Mouse (Mus musculus) liver, embryonic 15.5 days (tissue): ENCODE results near the gene Kcnk7. TPM values are rescaled to one million over a fixed set of nuclear protein-coding genes. Genes with fewer than 3 reads are reported as not detected.

Source experiments
- ATAC-seq: fragments of 200-750 bp; cut with Nextera tagmentation; 2 replicates; pipeline ENCODE4 v1.8.0; 2017; ENCODE audit warnings: moderate number of reproducible peaks, mild to moderate bottlenecking, moderate library complexity; ENCODE audit not compliant: insufficient read depth
- H3K27ac ChIP-seq: fragments of 300-500 bp; sonication (generic); replicated peaks from 2 replicates; pipeline ENCODE4 v1.5.1; 2015; ENCODE audit warnings: mild to moderate bottlenecking, inconsistent platforms
- H3K27me3 ChIP-seq: fragments of 300-500 bp; sonication (generic); 2 replicates; pipeline ENCODE4 v1.6.1; 2015; ENCODE audit warnings: mild to moderate bottlenecking, inconsistent platforms
- H3K36me3 ChIP-seq: fragments of 300-500 bp; sonication (generic); replicated peaks from 2 replicates; pipeline ENCODE4 v1.6.1; 2015; ENCODE audit warnings: moderate library complexity, mild to moderate bottlenecking, inconsistent platforms
- H3K4me1 ChIP-seq: fragments of 300-500 bp; sonication (generic); replicated peaks from 2 replicates; pipeline ENCODE4 v1.6.1; 2015; ENCODE audit warnings: inconsistent platforms
- H3K4me2 ChIP-seq: fragments of 300-500 bp; sonication (generic); 2 replicates; pipeline ENCODE4 v1.6.1; 2015; ENCODE audit warnings: moderate library complexity, mild to moderate bottlenecking, inconsistent platforms
- H3K4me3 ChIP-seq: fragments of 300-500 bp; sonication (generic); replicated peaks from 2 replicates; pipeline ENCODE4 v1.5.1; 2015; ENCODE audit warnings: mild to moderate bottlenecking, inconsistent platforms
- H3K9ac ChIP-seq: fragments of 300-500 bp; sonication (generic); 2 replicates; pipeline ENCODE4 v1.6.1; 2015; ENCODE audit warnings: moderate library complexity, mild to moderate bottlenecking, inconsistent platforms
- H3K9me3 ChIP-seq: fragments of 300-500 bp; sonication (generic); replicated peaks from 2 replicates; pipeline ENCODE4 v1.6.1; 2016; ENCODE audit warnings: inconsistent platforms
- whole genome bisulfite sequencing: fragments of 180-500 bp; shearing (Covaris S2); methylation state at CpG from one replicate; pipeline ENCODE4 v1.1.7; 2015; ENCODE audit warnings: mixed read lengths; ENCODE audit not compliant: insufficient replicate concordance; 5-methylcytosine and 5-hydroxymethylcytosine counted together
- polyA plus RNA-seq: library from polyadenylated mRNA; unstranded; fragments of >200 nt; fragmentation: Nextera tagmentation; extraction: Ambion mirVana; gene quantifications from 2 replicates; pipeline ENCODE4 v1.2.1, GENCODE M21; 2015

The Kcnk7 gene
- polyA plus RNA-seq, 1 experiment from 2014 or later: 0.28 TPM

- peak overlapping the region; percentile 96 for H3K4me2 ChIP-seq
- peaks cover 33% of the 10 kb centered on the region for H3K36me3 ChIP-seq
- peak overlapping the region; percentile 94 for H3K4me3 ChIP-seq
- H3K9ac ChIP-seq: peak overlapping the region; percentile 98
- ATAC-seq: peak; percentile 52
- 18% methylated on average over 15 of the region's 15 CpGs for WGBS
- H3K27ac ChIP-seq: peak overlapping the region; percentile 98
- peaks cover 86% of the 10 kb centered on the region for H3K4me1 ChIP-seq
- no peaks in the 10 kb centered on the region for H3K27me3 ChIP-seq
- no peaks in the 10 kb centered on the region for H3K9me3 ChIP-seq
Measured at GRCm38 (mm10) chr19:5726961-5727578, 22.9 kb downstream of the Kcnk7 start.

DNA sequence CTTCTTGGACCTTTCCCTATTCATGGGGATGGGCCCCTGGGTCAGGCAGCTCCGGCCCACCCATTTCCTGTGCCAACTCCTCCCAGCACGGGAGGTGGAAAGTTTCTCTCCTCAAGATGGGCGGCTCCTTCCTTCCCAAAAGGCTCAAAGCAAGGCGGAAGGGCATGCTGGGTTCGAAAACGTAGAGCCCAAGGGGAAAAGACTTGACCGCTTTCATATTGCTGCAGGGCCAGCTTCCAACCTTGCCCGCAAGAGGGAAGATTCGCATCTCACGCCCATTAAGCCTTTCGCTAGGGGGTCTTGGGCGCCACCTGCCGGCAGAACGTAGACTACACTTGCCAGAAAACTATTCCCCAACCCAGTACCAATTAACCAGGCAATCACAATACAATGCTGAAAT, 23.5 kb downstream of the Kcnk7 start:
- no peak for ATAC-seq
- 2% methylated on average over 14 of the region's 14 CpGs for whole genome bisulfite sequencing
- Histone ChIP-seq H3K27me3 (no peaks in the 10 kb centered on the region), H3K9me3 (no peaks in the 10 kb centered on the region), H3K4me1 (peaks cover 82% of the 10 kb centered on the region), H3K4me2 (peak overlapping the region; percentile 96), H3K9ac (peak overlapping the region; percentile 97), H3K4me3 (peak overlapping the region; percentile 94), H3K36me3 (peaks cover 27% of the 10 kb centered on the region), H3K27ac (peak overlapping the region; percentile 98)

DNA sequence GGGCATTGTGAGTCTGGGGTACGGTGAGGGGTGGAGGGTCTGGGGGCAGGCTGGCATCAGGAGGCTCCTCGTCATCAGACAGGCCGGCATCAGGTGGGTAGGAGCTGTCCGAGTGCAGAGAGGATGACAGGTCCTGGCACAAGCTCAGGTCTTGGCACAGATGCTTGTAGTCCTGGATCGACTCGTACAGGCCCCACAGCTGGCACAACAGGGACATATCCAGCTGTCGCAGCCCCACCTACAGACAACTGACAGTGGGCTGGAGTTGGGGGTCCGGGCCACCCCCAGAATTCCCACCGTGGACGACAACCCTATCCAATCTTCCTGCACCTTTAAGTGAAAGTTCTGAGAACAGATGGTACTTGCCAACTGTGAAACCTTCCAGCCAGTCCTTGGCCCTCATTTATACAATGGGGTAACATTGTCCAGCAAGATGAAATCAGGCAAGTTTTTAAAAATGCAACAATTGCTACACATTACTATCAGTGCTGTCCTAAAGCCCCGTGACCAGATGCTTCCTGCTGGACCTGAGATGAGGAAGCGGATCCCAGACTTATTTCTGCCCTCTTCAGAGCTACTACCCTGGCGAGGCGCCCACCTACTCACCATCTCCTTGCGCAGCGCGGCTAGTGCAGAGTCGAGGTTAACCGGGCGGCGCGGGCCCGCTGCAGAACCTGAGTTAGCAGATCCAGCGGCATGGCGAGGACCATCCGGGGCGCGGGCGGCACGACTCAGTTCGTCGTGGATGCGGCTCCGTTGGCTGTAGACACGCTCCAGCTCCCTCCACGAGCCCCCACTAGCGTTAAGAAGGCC, 24.7 kb downstream of the Kcnk7 start:
- Histone ChIP-seq H3K4me2 (peak overlapping the region; percentile 96), H3K27me3 (peaks cover 4% of the 10 kb centered on the region; the same call in 1 of the 2 replicates), H3K36me3 (peaks cover 16% of the 10 kb centered on the region), H3K9ac (peak overlapping the region; percentile 97), H3K4me1 (peaks cover 71% of the 10 kb centered on the region), H3K4me3 (peak overlapping the region; percentile 94), H3K27ac (peak overlapping the region; percentile 98), H3K9me3 (no peaks in the 10 kb centered on the region)
- 10% methylated on average over 37 of the region's 37 CpGs for WGBS
- ATAC-seq: no peak

DNA sequence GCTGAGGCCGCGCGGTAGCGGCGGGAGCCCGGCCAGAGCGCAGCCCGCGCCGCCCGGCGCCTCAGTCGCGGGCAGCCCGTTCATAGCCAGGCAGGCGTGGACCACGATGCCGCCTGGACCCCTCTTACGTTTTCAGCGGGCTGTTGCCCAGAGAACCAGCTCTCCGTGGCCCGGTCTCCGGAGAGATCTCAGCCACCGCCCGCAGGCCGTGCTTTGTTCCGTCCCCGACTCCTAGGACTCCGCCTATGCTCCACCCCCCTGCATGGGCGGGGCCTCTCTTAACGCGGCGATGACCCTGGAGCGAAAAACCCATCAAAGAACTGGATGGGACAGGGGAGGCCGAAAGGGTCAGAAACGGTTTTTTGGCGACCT, 25.3 kb downstream of the Kcnk7 start, which contains the start of gene Fam89b:
TSS of gene Fam89b (minus strand) at position 210 of the 372 bp plus-strand sequence.
- no peaks in the 10 kb centered on the region for H3K9me3 ChIP-seq
- under 1% methylated on average over 37 of the region's 37 CpGs for WGBS
- peaks cover 65% of the 10 kb centered on the region for H3K4me1 ChIP-seq
- H3K9ac ChIP-seq: peak within 1 kb of the TSS; percentile 97
- H3K36me3 ChIP-seq: peaks cover 10% of the 10 kb centered on the region
- H3K27me3 ChIP-seq: peaks cover 9% of the 10 kb centered on the region; the same call in 1 of the 2 replicates
- H3K27ac ChIP-seq: peak within 1 kb of the TSS; percentile 98
- H3K4me3 ChIP-seq: peak within 1 kb of the TSS; percentile 94
- peak within 1 kb of the TSS; percentile 96 for H3K4me2 ChIP-seq
- peak; percentile 36 for ATAC-seq

GRCm38 (mm10) chr19:5730314-5731186, 26.4 kb downstream of the Kcnk7 start:
- Histone ChIP-seq H3K9ac (peak overlapping the region; percentile 97), H3K4me1 (peaks cover 58% of the 10 kb centered on the region), H3K27me3 (peaks cover 20% of the 10 kb centered on the region), H3K4me2 (peak overlapping the region; percentile 96), H3K4me3 (peak overlapping the region; percentile 94), H3K27ac (peak overlapping the region; percentile 98; the same call in 1 of the 2 replicates), H3K36me3 (peaks cover 10% of the 10 kb centered on the region), H3K9me3 (no peaks in the 10 kb centered on the region)
- WGBS: 70% methylated on average over 29 of the region's 29 CpGs
- no peak for ATAC-seq

DNA sequence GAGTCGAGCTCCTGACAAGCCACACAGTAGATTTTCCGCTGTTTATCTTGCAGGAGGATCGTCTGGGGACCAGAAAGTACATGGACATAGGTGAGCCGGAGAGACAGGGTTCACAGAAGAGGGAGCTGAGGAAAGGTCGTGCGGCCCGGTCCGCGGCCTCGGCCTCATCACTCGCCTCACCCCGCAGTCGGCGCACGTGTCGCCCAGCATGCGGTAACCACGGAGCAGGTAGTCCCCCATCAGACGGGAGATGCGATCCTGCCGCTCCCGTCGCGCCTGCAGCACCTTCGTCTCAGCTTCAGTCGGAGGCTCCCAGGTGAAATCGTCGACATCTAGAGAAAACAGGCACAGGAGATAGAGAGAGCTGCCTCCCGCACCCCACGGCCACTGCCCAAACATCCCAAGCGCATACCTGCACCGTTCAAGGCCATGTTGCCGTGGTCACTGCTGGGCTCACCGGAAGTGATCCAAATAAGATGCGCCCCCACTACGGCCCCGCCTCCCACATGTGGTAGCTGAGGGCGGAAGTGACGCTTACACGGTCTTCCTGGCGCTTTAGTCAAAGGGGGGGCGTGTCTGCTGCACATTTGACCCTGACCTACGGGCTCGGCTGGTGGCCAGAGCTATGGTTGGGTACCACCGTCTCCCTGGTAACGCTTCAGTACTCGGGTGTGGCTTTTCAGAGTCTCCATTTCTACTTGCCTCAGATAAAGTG, 27.3 kb downstream of the Kcnk7 start:
- ATAC-seq: peak; percentile 23; the same call in 1 of the 2 replicates
- Histone ChIP-seq H3K4me3 (peak overlapping the region; percentile 94), H3K27ac (peak overlapping the region; percentile 46), H3K4me1 (peaks cover 57% of the 10 kb centered on the region), H3K36me3 (peaks cover 10% of the 10 kb centered on the region), H3K9ac (peak overlapping the region; percentile 56), H3K9me3 (no peaks in the 10 kb centered on the region), H3K4me2 (peak overlapping the region; percentile 96), H3K27me3 (peaks cover 28% of the 10 kb centered on the region)
- 1% methylated on average over 47 of the region's 47 CpGs for WGBS

DNA sequence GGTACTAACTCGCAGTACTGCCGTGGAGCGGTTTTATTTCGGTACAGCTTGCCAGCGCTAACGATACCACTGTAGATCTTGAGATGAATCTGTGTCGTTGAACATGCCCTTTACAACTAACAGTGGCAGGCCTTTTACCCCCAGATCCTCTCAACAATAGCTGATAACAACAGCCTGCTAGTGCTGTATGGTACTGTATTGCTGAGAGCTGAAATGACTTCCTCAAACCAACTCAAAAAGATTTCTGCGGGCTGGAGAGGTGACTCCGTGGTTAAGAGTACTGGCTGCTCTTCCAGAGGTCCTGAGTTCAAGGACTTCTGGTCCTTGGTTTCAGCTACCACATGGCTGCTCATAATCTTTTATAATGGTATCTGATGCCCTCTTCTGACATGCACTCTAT, 30.2 kb downstream of the Kcnk7 start:
- Histone ChIP-seq H3K27ac (no peak overlapping the region), H3K4me3 (no peak overlapping the region), H3K9me3 (no peaks in the 10 kb centered on the region), H3K27me3 (peaks cover 52% of the 10 kb centered on the region), H3K36me3 (peaks cover 8% of the 10 kb centered on the region), H3K4me1 (peaks cover 29% of the 10 kb centered on the region), H3K4me2 (no peak overlapping the region), H3K9ac (no peak overlapping the region)
- ATAC-seq: no peak
- WGBS: 56% methylated on average over 9 of the region's 9 CpGs

GRCm38 (mm10) chr19:5739446-5739845, 35.3 kb downstream of the Kcnk7 start:
- no peak for ATAC-seq

DNA sequence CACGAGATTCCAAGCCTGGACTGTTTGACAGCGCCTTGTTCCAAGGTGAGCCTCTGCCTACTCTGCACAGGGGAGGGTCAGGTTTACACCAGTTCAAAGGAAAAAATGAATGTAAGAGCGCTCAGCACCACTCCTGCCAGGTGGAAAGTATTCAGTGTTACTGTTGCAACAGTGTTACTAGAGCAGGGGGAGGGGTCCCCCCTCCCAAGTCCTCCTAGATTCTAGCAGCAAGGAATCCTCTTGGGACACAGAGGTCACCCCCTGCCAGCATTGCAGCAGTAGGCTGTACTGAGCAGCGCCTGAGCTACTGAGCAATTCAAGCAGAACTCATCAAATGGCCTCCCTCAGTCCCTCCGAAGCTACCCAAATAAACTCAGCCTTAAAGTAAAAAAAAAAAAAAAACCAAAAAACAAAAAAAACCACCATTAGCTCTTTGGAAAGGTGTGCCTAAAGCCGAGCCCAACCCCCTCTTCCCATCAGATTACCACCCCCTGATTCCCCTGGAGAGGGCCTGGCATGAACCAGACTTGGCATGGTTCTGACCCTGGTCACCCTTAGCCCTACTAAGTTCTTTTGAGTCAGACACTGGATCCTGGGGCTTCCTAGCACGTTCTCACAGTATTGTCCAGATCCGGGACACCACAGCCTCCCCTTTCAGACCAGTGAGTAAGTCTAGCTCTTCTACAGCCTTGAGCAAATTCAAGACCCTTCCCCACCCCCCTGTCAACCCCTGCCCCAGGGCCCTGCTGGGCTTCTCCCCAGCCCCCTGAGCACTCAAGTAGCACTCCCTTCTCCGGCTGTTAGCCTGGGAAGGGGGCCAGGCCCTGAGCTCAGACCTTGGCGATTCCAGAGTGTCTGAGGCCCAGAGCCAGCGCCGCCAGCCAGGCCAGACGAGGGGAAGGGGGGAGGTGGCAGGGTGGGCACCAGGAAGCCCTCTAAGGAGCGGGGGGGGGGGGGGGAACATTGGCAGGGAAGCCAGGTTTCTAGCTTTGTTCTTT, 36.5 kb downstream of the Kcnk7 start, which contains the start of gene Ltbp3:
TSS of gene Ltbp3 (plus strand) at position 585 of the 998 bp plus-strand sequence.
- Histone ChIP-seq H3K36me3 (no peaks in the 10 kb centered on the region), H3K9me3 (no peaks in the 10 kb centered on the region), H3K27ac (no peak within 1 kb of the TSS), H3K4me1 (peaks cover 15% of the 10 kb centered on the region), H3K4me3 (peak within 1 kb of the TSS; percentile 48), H3K4me2 (peak within 1 kb of the TSS; percentile 69), H3K9ac (peak within 1 kb of the TSS; percentile 27; the same call in 1 of the 2 replicates), H3K27me3 (peaks cover 94% of the 10 kb centered on the region)
- no peak for ATAC-seq
- WGBS: 43% methylated on average over 14 of the region's 14 CpGs

More at GRCm38 (mm10) chr19:5739446-5739845, 35.3 kb downstream of the Kcnk7 start:
- H3K4me2 ChIP-seq: no peak overlapping the region
- no peak overlapping the region for H3K9ac ChIP-seq
- WGBS: 42% methylated on average over 2 of the region's 2 CpGs
- no peaks in the 10 kb centered on the region for H3K36me3 ChIP-seq
- peaks cover 11% of the 10 kb centered on the region; the same call in 1 of the 2 replicates for H3K4me1 ChIP-seq
- H3K27ac ChIP-seq: no peak overlapping the region
- H3K27me3 ChIP-seq: peaks cover 94% of the 10 kb centered on the region
- H3K4me3 ChIP-seq: no peak overlapping the region
- H3K9me3 ChIP-seq: no peaks in the 10 kb centered on the region
